Mouse (Mus musculus): ENCODE data around the gene Mxra7.

- no peak for TF ChIP-seq CTCF (IDR thresholded peaks at IDR 0.05; ENCODE audit: insufficient read depth, low read length)
- TF ChIP-seq POLR2A (IDR thresholded peaks at IDR 0.05; ENCODE audit: borderline replicate concordance, extremely low read depth, low read depth, low read length), result no peak
These were observed 20.4 kb upstream of the Mxra7 start for GRCm38 (mm10) chr11:116848086-116848876.
